Mouse (Mus musculus): ENCODE measurements at regions not wholly inside any gene's neighbourhood (a gene's known extent, or its start where the extent isn't known, plus 50 kb on each side); places are given as distances from the start of the nearest gene placed in this dataset.

DNA sequence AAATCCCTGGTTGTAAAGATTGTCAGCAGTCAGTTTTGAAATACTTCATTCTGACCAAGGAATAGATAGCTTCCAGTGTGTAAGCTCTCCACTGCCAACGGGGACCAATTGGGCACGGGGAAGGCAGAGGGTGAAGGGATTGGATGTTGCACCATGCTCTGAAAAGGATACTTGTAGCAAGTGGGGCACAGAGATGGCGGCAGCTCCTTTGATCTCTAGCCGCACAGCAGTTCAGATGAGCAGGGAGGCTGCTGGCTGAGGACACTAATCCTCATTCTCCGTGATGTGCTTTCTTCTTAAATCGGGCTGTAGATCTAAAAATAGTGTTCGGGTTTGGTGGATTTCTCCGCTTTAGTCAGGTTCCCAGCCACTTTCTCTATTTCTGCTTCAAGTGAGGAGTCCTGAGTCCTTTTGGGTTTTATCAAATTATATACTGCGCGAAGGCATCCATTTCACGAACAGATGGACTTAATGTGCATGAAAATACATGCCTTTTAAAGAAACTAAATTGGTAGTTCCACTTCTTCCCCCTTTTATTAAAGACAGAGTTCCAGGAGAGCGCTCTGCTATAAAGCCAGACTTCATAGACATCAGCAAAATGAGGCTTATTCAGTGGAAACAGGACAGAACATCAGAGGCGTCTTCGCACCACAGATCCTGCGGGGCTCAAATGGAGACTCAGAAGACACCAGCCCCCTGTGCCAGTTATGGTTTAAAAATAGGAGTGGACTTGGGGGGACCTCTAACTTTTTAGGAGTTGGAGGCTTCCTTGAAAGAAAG, 225.1 kb upstream of the Klf4 start:
- no peak for DNase-seq (ENCODE audit: low read depth in 2 of 2, low spot score in 2 of 2)

DNA sequence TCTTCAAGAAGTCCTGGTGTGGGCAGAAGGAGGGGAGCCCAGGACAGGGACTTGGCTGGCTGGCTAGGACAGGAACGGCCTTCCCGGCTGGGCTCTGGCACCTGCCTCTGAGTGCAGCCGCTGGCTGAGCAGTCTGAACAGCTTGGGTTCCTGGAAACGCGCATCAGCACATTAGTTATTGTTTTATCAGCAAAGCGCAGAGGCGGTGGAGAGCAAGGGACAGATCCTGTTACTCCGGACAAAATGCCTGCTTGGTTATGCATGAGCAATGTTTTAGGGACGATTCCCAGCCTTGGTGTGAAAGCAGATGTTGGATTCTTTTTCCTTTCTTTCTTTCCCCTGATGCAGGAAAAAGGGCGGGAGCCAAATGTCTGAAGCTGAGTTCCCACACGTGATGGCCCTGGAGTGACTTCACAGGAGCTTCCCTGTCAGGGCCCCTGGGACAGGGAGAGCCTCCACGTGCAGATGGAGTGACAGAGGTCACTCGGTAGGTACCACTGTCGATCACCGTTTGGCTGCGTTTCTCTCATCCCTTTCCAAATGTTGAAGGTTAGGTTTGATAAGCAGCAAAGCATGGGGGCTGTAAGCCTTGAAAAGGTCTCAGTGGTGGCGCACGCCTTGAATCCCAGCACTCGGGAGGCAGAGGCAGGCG, 217.8 kb upstream of the Klf4 start:
- DNase-seq (ENCODE audit: low read depth in 2 of 2, low spot score in 2 of 2) = no peak

DNA sequence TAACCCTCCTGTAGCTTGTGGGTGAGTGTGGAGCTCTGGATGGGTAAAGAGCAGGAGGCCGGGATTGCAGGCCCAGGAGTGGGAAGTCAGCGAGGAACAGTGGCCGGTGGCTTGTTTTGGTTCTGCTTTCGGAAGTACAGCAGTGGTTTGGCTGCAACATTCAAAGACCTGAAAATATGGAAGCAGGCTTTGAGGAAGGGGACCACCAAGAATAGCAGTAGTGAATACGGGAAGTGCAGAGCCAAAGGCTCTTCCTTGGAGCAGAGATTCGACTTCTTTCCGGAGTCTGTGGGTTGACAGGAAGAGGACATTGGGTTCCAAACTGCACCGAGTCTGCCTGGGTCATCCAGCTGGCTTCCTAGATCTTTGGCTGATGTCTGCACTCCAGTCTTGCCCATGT, 209.1 kb upstream of the Klf4 start:
- no peak for DNase-seq (ENCODE audit: low read depth in 2 of 2, low spot score in 2 of 2)

DNA sequence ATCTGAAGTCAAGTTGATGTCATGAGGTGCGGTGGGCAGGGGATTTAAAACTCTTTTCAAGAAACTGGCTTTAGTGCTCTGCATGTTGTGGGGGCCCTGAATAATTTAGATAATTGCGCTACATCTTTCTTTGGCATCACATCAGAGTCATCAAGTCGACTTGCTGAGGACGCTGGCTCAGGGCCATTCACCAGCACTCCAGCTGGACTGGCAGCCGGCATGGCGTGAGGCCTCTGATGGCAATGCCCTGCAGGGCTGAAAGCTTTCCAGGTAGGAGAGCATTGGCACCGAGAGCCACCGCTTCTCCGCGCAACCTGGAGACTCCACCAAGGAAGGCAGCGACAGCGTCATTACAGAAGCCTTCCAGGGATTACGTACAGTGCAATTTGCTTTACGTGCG, 207.8 kb upstream of the Klf4 start:
- no peak for DNase-seq (ENCODE audit: low read depth in 2 of 2, low spot score in 2 of 2)

DNA sequence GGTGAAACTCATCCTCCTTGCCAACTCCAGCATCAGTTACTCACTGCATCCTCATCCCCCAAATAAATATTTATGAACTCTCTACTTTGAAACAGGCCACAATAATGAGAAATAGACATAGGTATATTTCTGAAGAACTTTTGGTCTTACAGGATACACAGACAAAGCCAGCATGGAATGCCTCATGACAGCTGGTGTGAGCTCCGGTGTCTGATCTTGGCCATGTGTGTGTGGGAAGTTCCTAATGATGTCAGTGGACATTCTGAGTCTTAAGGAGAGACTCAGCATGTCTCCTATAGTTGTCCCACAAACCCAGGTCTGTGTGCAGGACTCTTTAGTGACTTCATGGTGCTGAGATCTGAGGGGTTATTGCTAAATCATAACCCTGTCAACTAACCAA, 206.4 kb upstream of the Klf4 start:
- no peak for DNase-seq (ENCODE audit: low read depth in 2 of 2, low spot score in 2 of 2)

DNA sequence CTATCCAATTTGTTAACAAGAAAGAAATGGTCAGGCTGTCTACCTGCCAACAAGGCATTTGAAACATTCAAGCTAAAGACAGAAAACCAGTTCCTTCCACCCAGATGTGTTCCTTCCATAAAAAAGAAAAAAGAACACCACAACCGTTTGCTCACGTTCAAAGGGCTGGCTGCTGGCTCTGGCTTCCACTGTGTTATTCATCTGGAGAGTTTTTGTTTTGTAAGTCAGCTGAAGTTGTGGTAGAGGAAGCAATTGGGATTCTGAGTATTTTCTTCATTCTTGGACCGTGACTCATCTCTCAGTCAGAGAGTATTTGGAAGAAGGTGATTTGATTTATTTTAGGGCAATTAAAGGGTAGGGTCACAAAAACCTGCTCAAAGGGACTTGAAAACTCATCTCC, 203.2 kb upstream of the Klf4 start:
- DNase-seq (ENCODE audit: low read depth in 2 of 2, low spot score in 2 of 2) = no peak

DNA sequence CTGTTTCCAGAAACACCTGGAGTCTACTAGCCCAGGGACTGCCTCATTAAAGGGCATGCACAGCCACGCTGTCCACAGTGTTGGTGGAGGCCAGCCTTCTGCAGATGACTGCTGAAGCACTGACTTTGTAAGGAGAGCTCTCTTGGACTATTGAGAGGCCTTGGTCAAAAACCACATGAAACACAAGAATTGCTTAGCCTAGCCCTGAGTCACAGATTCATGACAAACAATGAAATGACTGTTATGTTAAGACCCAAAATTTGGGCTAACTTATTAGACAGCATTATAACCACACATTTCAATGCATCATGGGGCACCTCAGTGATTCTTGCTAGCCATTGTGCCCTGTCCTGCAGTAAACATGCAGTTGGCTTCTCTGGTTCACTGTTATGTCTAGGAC, 202.1 kb upstream of the Klf4 start:
- DNase-seq (ENCODE audit: low read depth in 2 of 2, low spot score in 2 of 2) = no peak

DNA sequence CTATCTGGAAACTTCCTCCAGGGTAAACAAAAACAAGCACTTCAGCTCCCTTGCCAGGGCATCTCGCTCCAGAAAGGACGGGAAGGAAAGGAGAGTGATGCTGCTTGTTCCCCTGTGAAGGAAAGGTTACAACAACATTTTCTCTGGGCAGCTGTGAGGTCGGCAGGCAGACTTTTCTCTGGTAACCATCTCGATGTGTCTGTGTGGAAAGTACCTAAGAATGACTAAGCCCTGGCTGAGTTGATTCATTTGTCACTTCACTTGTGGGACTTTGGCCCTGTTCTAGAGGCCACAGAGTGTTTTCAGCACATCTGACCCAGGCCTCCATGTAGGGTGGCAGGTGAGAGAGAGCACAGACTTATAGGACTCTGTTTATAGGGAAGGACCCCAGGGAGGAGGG, 201.0 kb upstream of the Klf4 start:
- DNase-seq (ENCODE audit: low read depth in 2 of 2, low spot score in 2 of 2) = no peak

DNA sequence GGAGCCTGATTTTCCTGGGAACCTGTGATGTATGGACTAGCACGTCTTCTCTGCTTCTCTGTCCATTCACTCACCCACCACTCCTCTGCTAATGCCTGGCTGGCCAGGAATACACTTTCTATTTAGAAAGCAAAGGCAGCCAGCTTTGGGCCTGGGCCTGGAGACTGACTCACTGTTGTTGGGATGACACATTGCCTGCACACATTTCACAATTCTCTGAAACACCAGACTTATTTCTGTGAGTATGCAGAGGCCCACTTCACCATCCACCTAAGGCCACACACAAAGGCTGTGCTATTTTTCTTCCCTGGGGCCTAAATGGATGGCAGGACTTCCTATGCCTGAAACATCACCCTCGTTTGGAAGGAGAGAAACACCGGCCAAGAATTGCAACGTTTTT, 199.7 kb upstream of the Klf4 start:
- DNase-seq (ENCODE audit: low read depth in 2 of 2, low spot score in 2 of 2) = no peak

DNA sequence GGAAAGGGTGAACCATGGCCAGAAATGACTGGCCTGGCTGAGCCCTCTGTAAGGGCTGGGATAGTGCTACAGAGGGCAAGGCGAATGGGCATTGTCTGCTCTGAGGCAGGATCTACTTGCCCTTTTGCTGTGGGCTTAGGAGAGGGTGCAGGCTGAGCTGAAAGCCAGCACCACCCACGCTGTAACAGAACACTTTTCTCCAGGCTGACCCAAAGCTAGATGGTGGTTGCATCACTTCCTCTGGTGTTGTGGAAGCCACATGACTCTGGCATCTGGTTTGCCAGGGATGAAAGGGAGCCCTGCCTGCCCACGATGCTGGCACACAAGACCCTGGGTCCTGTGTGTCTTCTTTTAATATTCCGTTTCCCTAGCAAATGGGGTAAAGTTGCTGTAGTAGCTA, 198.0 kb upstream of the Klf4 start:
- no peak for DNase-seq (ENCODE audit: low read depth in 2 of 2, low spot score in 2 of 2)

DNA sequence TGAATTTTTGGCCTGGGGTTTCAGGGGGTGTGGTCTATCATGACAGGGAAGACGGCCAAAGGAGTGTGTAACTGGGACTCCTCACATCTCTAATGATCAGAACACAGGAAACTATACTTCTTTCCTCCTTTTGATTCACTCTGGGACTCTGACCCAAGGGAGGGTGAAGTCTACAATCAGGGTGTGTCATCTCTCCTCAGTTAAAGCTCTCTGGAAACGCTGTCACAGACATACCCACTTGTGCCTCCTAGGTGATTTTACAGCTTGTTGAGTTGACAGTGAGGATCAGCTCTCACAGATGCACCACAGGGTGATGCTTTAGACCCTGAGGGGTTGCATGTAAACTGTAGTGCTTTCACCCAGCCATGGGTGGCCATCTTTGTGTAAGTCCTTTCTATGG, 194.9 kb upstream of the Klf4 start:
- DNase-seq (ENCODE audit: low read depth in 2 of 2, low spot score in 2 of 2) = no peak

DNA sequence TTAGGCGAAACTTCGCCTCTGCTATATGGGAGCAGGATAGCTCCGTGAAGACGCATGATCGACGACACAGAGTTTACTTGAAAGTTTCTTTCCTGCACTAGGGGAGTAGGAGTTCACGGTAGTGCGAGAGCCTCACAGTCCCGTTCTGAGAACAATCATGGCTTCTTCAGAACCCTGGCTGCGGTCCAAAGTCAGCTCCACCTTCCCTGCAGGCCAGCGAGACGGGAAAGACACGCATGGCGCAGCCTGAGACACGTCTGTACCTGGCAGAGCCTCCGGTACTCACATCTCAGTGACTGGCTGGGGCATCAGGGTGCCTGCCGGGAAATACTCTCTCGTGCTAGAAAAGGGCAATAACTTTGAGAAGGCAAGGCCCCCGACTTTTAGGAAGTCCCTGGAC, 193.8 kb upstream of the Klf4 start:
- no peak for DNase-seq (ENCODE audit: low read depth in 2 of 2, low spot score in 2 of 2)

DNA sequence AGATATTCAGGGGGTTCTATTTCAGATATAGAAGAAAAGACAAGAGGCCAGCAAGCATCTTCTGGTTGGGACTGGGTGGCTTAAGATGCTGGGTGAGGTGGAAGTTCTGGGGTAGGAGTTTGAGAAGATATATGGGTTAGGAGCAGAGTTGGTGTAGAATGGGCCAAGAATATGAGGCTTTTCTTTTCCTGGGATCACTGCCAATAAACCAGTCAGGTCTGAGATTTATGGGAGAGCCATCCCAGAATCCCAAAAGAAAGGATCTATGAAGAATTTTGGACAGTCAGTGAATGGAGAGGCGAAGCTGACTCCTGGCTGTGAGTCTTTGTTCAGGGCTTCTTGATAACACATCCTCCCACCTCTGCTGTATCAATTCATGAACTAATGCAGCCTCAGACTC, 192.0 kb upstream of the Klf4 start:
- DNase-seq (ENCODE audit: low read depth in 2 of 2, low spot score in 2 of 2) = no peak

DNA sequence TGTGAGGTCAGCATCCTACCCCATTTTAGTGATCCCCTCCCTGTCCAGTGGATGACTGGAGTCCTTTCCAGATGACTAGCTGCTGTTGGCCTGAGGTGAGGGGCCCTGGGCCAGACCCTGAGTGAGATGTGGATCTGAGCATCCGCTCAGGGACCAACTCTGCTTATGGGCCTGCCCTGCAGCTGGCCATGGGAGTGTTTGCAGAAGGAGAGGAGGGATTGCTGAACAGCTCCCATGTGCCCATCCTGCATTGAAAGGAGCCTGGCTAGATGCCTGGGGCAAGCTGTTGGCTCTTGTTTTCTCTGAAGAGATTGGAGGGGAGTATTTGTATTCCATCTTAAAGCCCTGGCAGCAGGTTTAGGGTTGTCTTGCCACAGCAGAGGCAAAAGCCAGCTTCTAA, 190.9 kb upstream of the Klf4 start:
- no peak for DNase-seq (ENCODE audit: low read depth in 2 of 2, low spot score in 2 of 2)

DNA sequence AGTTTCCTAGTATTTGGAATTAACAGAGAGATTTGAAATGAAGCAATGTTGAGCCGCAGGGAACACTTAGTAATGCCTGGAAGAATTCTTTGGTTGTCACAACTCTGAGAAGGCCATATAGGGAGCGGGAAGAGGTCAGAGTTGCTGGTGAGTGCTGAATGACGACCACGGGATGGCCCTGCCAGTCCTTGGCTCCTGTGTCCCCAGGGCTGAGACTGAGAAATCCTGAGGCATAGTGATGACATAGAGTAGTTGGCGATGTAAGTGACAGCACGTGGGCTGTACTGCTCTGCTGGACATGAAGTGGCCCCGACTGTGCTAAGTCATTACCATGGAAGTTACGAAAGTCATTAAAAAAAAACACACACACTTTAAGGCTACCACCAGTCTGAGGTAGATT, 190.1 kb upstream of the Klf4 start:
- no peak for DNase-seq (ENCODE audit: low read depth in 2 of 2, low spot score in 2 of 2)

DNA sequence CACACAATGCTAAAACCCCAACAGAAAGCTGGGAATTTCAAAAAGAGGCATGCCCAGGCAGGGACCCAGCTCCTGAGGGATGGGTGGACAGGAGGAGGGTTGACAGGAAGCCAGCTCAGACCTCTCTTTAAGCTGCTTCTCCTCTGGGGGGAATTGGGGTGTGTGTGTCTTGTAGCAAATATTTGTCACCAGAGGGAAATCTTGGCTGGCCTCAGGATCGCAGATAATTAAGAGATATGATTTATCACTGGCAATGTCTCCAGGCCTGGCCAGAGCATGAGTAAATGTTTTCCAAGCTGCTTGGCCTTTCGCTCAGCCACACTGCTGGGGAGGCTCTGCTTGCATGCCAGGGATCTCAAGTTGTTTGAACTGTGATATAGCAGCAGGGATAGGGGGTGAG, 189.6 kb upstream of the Klf4 start:
- no peak for DNase-seq (ENCODE audit: low read depth in 2 of 2, low spot score in 2 of 2)

DNA sequence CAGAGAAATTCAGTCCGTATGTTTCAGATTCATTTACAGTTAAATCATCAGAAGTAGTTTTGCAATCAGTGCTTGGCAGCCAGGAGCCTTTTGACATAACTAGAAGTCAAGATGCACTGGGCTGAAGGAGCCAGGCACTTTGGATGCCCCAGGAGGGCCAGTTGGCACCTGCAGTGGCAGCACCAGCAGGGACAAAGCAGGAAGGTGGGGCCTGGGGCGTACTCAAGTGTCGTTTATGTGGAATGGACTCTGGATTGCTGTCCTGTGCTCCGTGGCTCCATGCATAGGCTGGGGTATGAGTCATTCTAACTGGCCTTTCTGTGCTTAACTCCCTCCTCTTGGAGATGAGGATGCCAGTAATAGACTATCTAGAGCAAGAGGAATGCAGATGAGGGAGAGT, 186.2 kb upstream of the Klf4 start:
- DNase-seq (ENCODE audit: low read depth in 2 of 2, low spot score in 2 of 2) = no peak

DNA sequence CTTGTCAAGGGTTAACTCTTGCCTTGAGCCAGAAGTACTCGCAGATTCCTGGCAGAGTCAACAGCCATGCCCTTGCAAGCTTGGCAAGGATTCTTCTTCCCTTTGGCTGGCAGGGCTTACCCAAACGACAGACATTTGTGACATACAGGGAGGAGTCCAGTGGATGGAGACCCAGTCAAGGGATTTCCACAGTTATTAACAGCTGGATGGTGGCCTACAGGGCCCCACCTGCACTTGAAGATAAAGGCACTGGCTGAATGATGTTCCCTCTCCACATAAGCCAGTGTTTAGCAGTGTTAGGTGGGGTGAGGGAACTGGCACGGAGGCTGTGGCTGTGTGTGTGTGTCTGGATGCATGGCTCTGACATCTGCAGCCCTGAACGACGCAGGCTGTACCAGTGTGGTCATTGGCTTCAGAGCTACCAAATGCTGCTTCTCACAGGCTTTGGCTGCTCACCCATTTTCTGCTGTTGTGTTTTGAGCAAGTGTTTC, 183.9 kb upstream of the Klf4 start:
- DNase-seq (ENCODE audit: low read depth in 2 of 2, low spot score in 2 of 2) = no peak

DNA sequence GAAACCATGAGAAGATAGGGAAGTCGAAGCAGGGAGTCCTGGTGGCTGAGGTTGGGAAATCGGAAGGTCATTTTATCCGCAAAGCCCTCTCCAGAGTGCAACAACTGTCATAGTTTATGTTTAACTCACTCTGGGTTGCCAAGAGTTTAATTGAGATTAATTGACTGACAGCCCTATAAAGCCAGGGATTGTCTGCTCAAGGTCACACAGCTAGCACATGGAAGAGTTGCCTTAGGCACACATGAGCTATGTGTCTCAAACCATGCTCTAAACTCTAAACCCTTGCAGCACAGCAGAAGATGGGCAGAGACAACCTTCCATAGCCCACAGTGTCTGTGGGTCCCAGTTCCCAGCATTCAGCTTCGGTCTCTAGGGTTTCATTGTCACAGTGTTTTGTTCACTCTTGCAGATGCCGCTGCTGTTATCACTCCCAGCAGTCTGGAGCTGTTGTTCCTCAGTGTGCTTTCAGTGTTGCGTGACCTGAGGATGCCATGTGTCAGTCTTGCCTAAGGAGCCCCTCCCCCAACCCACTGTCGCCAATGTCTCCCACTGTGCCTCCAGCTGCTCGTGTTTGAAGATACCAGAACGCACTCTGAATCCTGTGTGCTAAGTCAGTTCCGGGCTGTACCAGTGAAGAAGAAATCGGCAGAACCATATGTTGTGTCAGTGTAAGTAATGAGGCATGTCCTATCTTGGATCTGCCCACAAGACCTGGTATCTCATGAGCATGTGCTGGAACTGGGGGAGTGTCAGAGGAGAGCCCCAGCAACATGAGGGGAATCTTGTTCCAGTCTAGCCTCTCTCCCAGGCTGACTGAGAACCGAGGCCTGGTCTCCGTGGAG, 179.5 kb upstream of the Klf4 start:
- DNase-seq (ENCODE audit: low read depth in 2 of 2, low spot score in 2 of 2) = no peak

DNA sequence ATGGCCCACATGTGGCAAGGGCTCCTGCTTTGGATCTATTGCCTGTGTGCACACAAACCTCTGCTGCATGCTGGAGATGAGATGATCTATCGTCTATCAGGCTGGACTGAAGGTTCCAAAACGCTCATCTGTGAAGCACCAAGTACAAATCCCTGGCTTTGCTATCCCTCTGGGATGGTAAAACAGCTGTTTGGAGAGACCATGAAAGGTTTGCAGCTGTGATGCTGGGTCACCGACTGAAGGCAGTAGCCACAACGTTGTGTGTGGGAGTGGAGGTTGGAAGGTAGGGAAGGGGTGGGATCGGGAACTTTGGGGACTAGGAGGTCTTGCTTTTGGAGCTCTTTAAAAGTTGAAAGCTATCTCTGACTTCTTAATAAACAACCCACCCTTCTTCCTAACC, 178.2 kb upstream of the Klf4 start:
- no peak for DNase-seq (ENCODE audit: low read depth in 2 of 2, low spot score in 2 of 2)

DNA sequence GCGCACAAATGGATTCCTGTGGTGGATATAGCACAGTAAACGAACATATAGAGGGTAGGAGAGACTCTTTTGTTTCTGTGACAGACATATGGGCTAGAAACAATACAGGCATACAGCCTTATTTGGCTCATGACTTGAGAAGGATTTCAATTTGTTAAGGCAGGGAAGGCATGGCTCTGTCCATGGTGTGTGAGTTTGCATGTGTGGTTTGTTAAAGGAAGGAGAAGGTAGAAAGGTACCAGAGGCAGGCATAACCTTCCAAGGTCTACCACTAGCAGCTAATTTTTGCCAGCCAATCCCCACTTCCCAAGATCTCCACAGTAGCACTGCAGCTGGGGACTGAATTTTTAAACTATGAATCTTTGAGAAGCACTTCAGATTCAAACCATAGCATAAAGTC, 176.5 kb upstream of the Klf4 start:
- DNase-seq (ENCODE audit: low read depth in 2 of 2, low spot score in 2 of 2) = no peak

DNA sequence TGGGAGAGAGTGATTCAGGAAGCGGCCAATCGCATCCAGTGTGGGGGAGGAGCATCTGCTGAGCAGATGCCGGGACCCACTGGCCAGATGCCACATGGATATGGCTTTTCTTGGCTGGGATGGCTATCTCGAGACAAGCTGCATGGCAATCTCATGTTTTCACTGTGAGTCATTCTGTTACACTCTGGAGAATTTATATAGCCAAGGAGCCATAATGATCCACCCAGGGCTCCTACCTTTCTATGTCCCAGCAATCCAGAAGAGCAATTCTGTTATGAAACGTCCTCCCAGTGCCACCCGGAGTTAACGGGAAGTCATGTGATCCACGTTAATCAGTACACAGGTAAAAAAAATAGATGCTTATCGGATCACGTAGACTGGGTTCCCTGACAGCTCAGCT, 175.7 kb upstream of the Klf4 start:
- DNase-seq (ENCODE audit: low read depth in 2 of 2, low spot score in 2 of 2) = no peak

Data from CD8-positive naive resting alpha-beta T cell, adult 2 months (primary cell).